Mouse (Mus musculus) MEL (cell line): ENCODE measurements around the gene Actr8. TPM values are rescaled to one million over a fixed set of nuclear protein-coding genes. Genes with fewer than 3 reads are reported as not detected.

ENCODE experiments used
- DNase-seq: peaks from one replicate; pipeline ENCODE4 v3.0.0; 2011; ENCODE audit warnings: low read depth, low spot score
- H3K27ac ChIP-seq: 2 replicates; pipeline ENCODE4 v1.5.1; 2012; ENCODE audit warnings: low read depth, mild to moderate bottlenecking, control low read depth, low read length, moderate library complexity; ENCODE audit not compliant: control insufficient read depth
- H3K27me3 ChIP-seq, 2 experiments: fragments of 150-350 bp in 1 of 2; sonication (generic) in 1 of 2; 2 replicates each; pipeline ENCODE4 v1.6.1; 2012; ENCODE audit warnings: low read length in 2 of 2, mild to moderate bottlenecking in 2 of 2, improper control_type of control experiment in 1 of 2, moderate library complexity in 1 of 2; ENCODE audit not compliant: insufficient read depth in 2 of 2, control insufficient read depth in 1 of 2
- H3K36me3 ChIP-seq, 2 experiments: 2 replicates each; pipeline ENCODE4 v1.6.1; 2012 to 2014; ENCODE audit warnings: low read length in 2 of 2, improper control_type of control experiment in 1 of 2, inconsistent platforms in 1 of 2, mild to moderate bottlenecking in 1 of 2; ENCODE audit not compliant: insufficient read depth in 2 of 2, control insufficient read depth in 1 of 2
- H3K4me1 ChIP-seq, 2 experiments: fragments of 150-350 bp in 1 of 2; sonication (generic) in 1 of 2; 2 replicates each; pipeline ENCODE4 v1.6.1; 2012; ENCODE audit warnings: low read length in 2 of 2, improper control_type of control experiment in 1 of 2, mild to moderate bottlenecking in 1 of 2; ENCODE audit not compliant: insufficient read depth in 2 of 2, control insufficient read depth in 1 of 2
- H3K4me3 ChIP-seq, 2 experiments: fragments of 150-350 bp in 1 of 2; sonication (generic) in 1 of 2; 2 replicates each; pipeline ENCODE4 v1.5.1; 2012; ENCODE audit warnings: low read depth in 2 of 2, low read length in 2 of 2, mild to moderate bottlenecking in 2 of 2, moderate library complexity in 2 of 2, control low read depth in 1 of 2, improper control_type of control experiment in 1 of 2; ENCODE audit not compliant: control insufficient read depth in 1 of 2, insufficient read depth in 1 of 2
- H3K79me2 ChIP-seq: 2 replicates; pipeline ENCODE4 v1.6.1; 2012; ENCODE audit warnings: mild to moderate bottlenecking, low read length, moderate library complexity; ENCODE audit not compliant: control insufficient read depth, poor library complexity, insufficient read depth
- H3K9ac ChIP-seq: 2 replicates; pipeline ENCODE4 v1.6.1; 2012; ENCODE audit warnings: low read depth, mild to moderate bottlenecking, control low read depth, low read length, moderate library complexity; ENCODE audit not compliant: control insufficient read depth, poor library complexity, severe bottlenecking
- H3K9me3 ChIP-seq: fragments of 150-350 bp; sonication (generic); replicated peaks from 2 replicates; pipeline ENCODE4 v1.6.1; 2012; ENCODE audit warnings: mild to moderate bottlenecking, low read length, improper control_type of control experiment, moderate library complexity; ENCODE audit not compliant: insufficient read depth
- CHD1 ChIP-seq: IDR thresholded peaks from 2 replicates; pipeline ENCODE4 v1.6.1; 2012; ENCODE audit warnings: low read depth, mild to moderate bottlenecking, inconsistent platforms, low read length, improper control_type of control experiment
- CTCF ChIP-seq, 3 experiments: IDR thresholded peaks in 2 of 3; conservative IDR thresholded peaks in 1 of 3; 2 replicates each; pipeline ENCODE4 v1.5.1; 2011 to 2012; ENCODE audit warnings: low read length in 3 of 3, low read depth in 2 of 3, mild to moderate bottlenecking in 2 of 3, improper control_type of control experiment in 1 of 3, inconsistent platforms in 1 of 3, mixed read lengths in 1 of 3, moderate library complexity in 1 of 3; ENCODE audit not compliant: control insufficient read depth in 1 of 3, insufficient read depth in 1 of 3, poor library complexity in 1 of 3, severe bottlenecking in 1 of 3
- EP300 ChIP-seq, 2 experiments: IDR thresholded peaks; 2 replicates each; pipeline ENCODE4 v1.6.1; 2011; ENCODE audit warnings: improper control_type of control experiment in 2 of 2, low read length in 2 of 2, low read depth in 1 of 2, mild to moderate bottlenecking in 1 of 2
- ETS1 ChIP-seq: IDR thresholded peaks from 2 replicates; pipeline ENCODE4 v1.6.1; 2012; ENCODE audit warnings: low read depth, mild to moderate bottlenecking, inconsistent platforms, low read length, improper control_type of control experiment, moderate library complexity
- GATA1 ChIP-seq: IDR thresholded peaks from 2 replicates; pipeline ENCODE4 v1.6.1; 2011; ENCODE audit warnings: low read depth, low read length, improper control_type of control experiment
- HCFC1 ChIP-seq: IDR thresholded peaks from 2 replicates; pipeline ENCODE4 v1.6.1; 2012; ENCODE audit warnings: low read depth, mild to moderate bottlenecking, inconsistent platforms, low read length, improper control_type of control experiment, moderate library complexity
- JUND ChIP-seq: IDR thresholded peaks from 2 replicates; pipeline ENCODE4 v1.6.1; 2011; ENCODE audit warnings: low read depth, mild to moderate bottlenecking, improper control_type of control experiment, low read length
- MAFK ChIP-seq: IDR thresholded peaks from 2 replicates; pipeline ENCODE4 v1.6.1; 2011; ENCODE audit warnings: low read depth, mild to moderate bottlenecking, low read length, improper control_type of control experiment, borderline replicate concordance
- MAX ChIP-seq: IDR thresholded peaks from 2 replicates; pipeline ENCODE4 v1.6.1; 2011; ENCODE audit warnings: low read length, improper control_type of control experiment
- MAZ ChIP-seq: IDR thresholded peaks from 2 replicates; pipeline ENCODE4 v1.6.1; 2012; ENCODE audit warnings: low read depth, mild to moderate bottlenecking, inconsistent platforms, low read length, improper control_type of control experiment
- MEF2A ChIP-seq: IDR thresholded peaks from 2 replicates; pipeline ENCODE4 v1.6.1; 2014; ENCODE audit warnings: low read depth, mild to moderate bottlenecking, inconsistent platforms, low read length, improper control_type of control experiment; ENCODE audit not compliant: poor library complexity, insufficient replicate concordance, severe bottlenecking; ENCODE audit errors: extremely low read depth
- NELFE ChIP-seq: IDR thresholded peaks from 2 replicates; pipeline ENCODE4 v1.6.1; 2011; ENCODE audit warnings: low read depth, low read length, improper control_type of control experiment
- POLR2A ChIP-seq, 2 experiments: IDR thresholded peaks; 2 replicates each; pipeline ENCODE4 v1.6.1; 2011 to 2012; ENCODE audit warnings: low read length in 2 of 2, mild to moderate bottlenecking in 2 of 2, control low read depth in 1 of 2, improper control_type of control experiment in 1 of 2, low read depth in 1 of 2, moderate library complexity in 1 of 2; ENCODE audit not compliant: control insufficient read depth in 1 of 2, insufficient read depth in 1 of 2, poor library complexity in 1 of 2
- SIN3A ChIP-seq: IDR thresholded peaks from 2 replicates; pipeline ENCODE4 v1.6.1; 2012; ENCODE audit warnings: low read length, improper control_type of control experiment, inconsistent platforms
- SMC3 ChIP-seq: IDR thresholded peaks from 2 replicates; pipeline ENCODE4 v1.6.1; 2011; ENCODE audit warnings: low read depth, low read length, improper control_type of control experiment
- TAL1 ChIP-seq: IDR thresholded peaks from 2 replicates; pipeline ENCODE4 v1.6.1; 2012; ENCODE audit warnings: mild to moderate bottlenecking, inconsistent platforms, low read length, moderate library complexity, mixed read lengths
- TCF12 ChIP-seq: IDR thresholded peaks from 2 replicates; pipeline ENCODE4 v1.6.1; 2014; ENCODE audit warnings: low read depth, mild to moderate bottlenecking, inconsistent platforms, low read length, improper control_type of control experiment, moderate library complexity
- UBTF ChIP-seq: IDR thresholded peaks from 2 replicates; pipeline ENCODE4 v1.6.1; 2012; ENCODE audit warnings: low read depth, mild to moderate bottlenecking, inconsistent platforms, low read length, improper control_type of control experiment, moderate library complexity, borderline replicate concordance; ENCODE audit not compliant: insufficient read depth
- USF2 ChIP-seq, 2 experiments: IDR thresholded peaks; 2 replicates each; pipeline ENCODE4 v1.6.1; 2011 to 2012; ENCODE audit warnings: improper control_type of control experiment in 2 of 2, low read length in 2 of 2, borderline replicate concordance in 1 of 2, inconsistent platforms in 1 of 2, low read depth in 1 of 2, mild to moderate bottlenecking in 1 of 2; ENCODE audit not compliant: insufficient read depth in 1 of 2
- ZMIZ1 ChIP-seq: IDR thresholded peaks from 2 replicates; pipeline ENCODE4 v1.6.1; 2012; ENCODE audit warnings: low read depth, mild to moderate bottlenecking, inconsistent platforms, low read length, improper control_type of control experiment, moderate library complexity
- polyA plus RNA-seq, 2 experiments: library from polyadenylated mRNA; stranded (reverse) in 1 of 2; unstranded in 1 of 2; fragments of >175 nt in 1 of 2; fragments of >200 nt in 1 of 2; gene quantifications; 2 replicates each; pipeline versions ENCODE4 v1.2.1 to v1.2.4; 2012; ENCODE audit warnings: low replicate concordance in 2 of 2, low read depth in 1 of 2; ENCODE audit not compliant: insufficient read length in 2 of 2, insufficient read depth in 1 of 2, missing spikeins in 1 of 2
- total RNA-seq: library from RNA; depleted of rRNA; stranded (reverse); fragments of 300-350 nt; gene quantifications from 2 replicates; pipeline ENCODE4 v1.2.3, GENCODE M21; 2012

Gene Actr8
- total and polyA plus RNA-seq, 3 experiments, result 31.0 to 36.4 TPM; not detected in 1

DNA sequence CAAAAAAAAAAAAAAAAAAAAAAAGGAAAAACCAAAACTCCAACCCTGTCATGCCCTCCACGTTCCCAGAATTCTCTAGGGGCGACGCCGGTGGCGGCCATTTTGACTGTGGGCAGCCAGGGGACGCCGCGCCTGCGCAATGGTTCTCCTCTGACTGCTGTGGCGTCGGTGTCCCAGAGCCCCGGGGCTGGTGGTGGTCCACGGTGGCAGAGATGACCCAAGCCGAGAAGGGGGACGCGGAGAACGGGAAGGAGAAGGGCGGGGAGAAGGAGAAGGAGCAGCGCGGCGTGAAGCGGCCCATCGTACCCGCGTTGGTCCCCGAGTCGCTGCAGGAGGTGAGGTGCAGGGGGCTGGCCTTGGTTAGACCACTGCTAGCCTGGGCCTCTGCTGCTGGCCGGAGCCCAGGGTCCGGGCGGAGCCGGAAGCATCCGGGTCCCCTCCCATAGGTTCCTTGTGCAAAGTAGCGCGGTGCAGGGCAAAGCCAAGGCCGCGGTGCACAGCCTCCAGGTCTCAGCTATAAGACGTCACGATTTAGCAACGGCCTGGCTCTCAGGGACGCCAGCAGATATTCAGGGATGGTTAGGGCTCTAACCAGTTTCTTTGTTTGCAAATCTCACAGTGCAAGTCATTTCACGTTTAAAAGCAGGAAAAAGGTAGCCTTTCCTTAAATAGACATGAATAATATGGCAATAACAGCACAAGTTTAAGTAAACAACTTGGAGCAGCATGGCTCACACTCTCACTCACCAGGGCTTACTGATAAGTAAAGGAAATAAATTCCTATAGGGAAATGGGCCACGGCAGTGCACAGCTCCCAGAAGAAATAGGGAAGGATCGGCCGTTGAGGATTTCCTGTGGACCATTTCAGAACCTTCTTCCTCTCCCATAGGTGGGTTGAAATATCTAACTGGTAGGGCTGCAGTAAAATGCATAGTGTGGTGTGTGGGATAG lies at the start of gene Actr8 (continued):
- TF ChIP-seq TAL1, result no peak
- TF ChIP-seq ZMIZ1, result 0 out of 2 replicates have a peak, but pooled peaks have one; percentile 61
- peak; percentile 90 for TF ChIP-seq SIN3A
- TF ChIP-seq, all 39 proteins: peak for 24

DNA sequence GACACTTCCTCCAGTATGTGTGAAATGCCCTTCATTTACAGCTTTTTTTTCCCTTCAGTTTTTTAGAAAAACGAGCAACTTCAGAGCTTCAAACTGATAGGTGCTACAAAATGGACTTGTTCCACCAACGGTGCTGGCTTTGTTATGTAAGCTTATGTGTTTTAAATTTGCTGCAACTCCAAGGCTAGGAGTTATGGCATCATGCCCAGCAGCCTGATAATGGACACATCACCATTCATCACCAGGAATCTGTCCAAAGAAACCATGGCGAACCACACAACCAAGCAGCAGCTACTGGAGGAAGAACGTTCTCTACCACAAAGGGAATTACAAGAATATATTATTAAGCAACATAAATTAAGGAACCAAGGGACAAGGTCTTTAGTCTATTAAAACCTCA lies 49.2 kb upstream of the Actr8 start:
- Histone ChIP-seq H3K79me2 (no peaks in the 10 kb centered on the region), H3K9ac (no peak overlapping the region), H3K4me3 (no peak overlapping the region), H3K9me3 (no peaks in the 10 kb centered on the region), H3K36me3 (no peaks in the 10 kb centered on the region), H3K27me3 (no peaks in the 10 kb centered on the region), H3K27ac (no peak overlapping the region), H3K4me1 (no peaks in the 10 kb centered on the region)
- DNase-seq, result no peak
- TF ChIP-seq ETS1 (no peak), EP300 (IDR thresholded peaks at IDR 0.05; ENCODE audit: low read depth in 1 of 2, low read length in 2 of 2) (no peak), UBTF (no peak), SIN3A (no peak), USF2 (IDR thresholded peaks at IDR 0.05; ENCODE audit: borderline replicate concordance in 1 of 2, insufficient read depth in 1 of 2, low read depth in 1 of 2, low read length in 2 of 2) (no peak), POLR2A (IDR thresholded peaks at IDR 0.05; ENCODE audit: control insufficient read depth in 1 of 2, insufficient read depth in 1 of 2, low read depth in 1 of 2, low read length in 2 of 2, poor library complexity in 1 of 2) (no peak), SMC3 (no peak), MEF2A (no peak), CTCF (IDR thresholded peaks at IDR 0.05 in 2 of 3, conservative IDR thresholded peaks at IDR 0.05 in 1 of 3; ENCODE audit: control insufficient read depth in 1 of 3, insufficient read depth in 1 of 3, low read depth in 2 of 3, low read length in 3 of 3, poor library complexity in 1 of 3, severe bottlenecking in 1 of 3) (no peak), CHD1 (no peak)

DNA sequence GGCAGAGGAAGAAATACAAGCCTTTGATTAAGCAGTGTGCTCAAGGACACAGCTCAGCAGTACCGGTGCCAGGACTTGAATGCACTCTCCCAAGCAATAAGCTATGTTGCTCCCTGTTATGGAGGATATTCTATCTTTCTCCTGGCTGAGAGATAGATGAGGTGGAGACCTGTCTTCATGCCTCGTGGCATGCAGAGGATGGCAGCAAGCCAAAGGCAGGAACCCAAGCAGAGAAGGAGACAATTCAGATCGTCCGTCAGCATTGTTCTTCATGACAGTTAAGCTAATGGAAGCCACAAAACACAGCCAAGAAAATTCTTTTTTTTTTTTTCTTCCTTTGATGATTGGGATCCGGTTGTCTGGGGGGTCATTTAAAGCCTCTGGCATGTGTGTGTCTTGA lies 42.6 kb upstream of the Actr8 start:
- H3K9me3 ChIP-seq, result no peaks in the 10 kb centered on the region
- peaks cover 1 to 5% of the 10 kb centered on the region in 2 experiments; a peak in 1 of 4 replicates for H3K4me1 ChIP-seq
- H3K27me3 ChIP-seq, result no peaks in the 10 kb centered on the region
- no peaks in the 10 kb centered on the region for H3K79me2 ChIP-seq
- DNase-seq, result no peak
- H3K27ac ChIP-seq, result no peak overlapping the region
- TF ChIP-seq GATA1 (no peak), ZMIZ1 (no peak), MAZ (no peak), TCF12 (no peak), CTCF (IDR thresholded peaks at IDR 0.05 in 2 of 3, conservative IDR thresholded peaks at IDR 0.05 in 1 of 3; ENCODE audit: control insufficient read depth in 1 of 3, insufficient read depth in 1 of 3, low read depth in 2 of 3, low read length in 3 of 3, poor library complexity in 1 of 3, severe bottlenecking in 1 of 3) (no peak), ETS1 (no peak), MAFK (no peak), POLR2A (IDR thresholded peaks at IDR 0.05; ENCODE audit: control insufficient read depth in 1 of 2, insufficient read depth in 1 of 2, low read depth in 1 of 2, low read length in 2 of 2, poor library complexity in 1 of 2) (no peak), HCFC1 (no peak), MAX (no peak), SMC3 (no peak), TAL1 (no peak), NELFE (no peak), JUND (no peak)
- TF ChIP-seq, all 39 proteins: peak for 0
- Histone ChIP-seq H3K9ac (no peak overlapping the region), H3K36me3 (no peaks in the 10 kb centered on the region), H3K4me3 (no peak overlapping the region)
